Mouse (Mus musculus) cortical plate, adult 2 months (tissue): Measurements from ENCODE around the gene Tsc1. TPM values are rescaled to one million over a fixed set of nuclear protein-coding genes. Genes with fewer than 3 reads are reported as not detected.

Experiments used
- H3K27ac ChIP-seq: fragments of 200-500 bp; 2 replicates; pipeline ENCODE4 v1.5.1; 2012; ENCODE audit warnings: low read length, control low read depth, inconsistent platforms; ENCODE audit not compliant: insufficient read depth
- H3K4me1 ChIP-seq: fragments of 200-500 bp; 2 replicates; pipeline ENCODE4 v1.6.1; 2011; ENCODE audit warnings: low read length; ENCODE audit not compliant: control insufficient read depth, insufficient read depth
- H3K4me3 ChIP-seq: fragments of 200-500 bp; 2 replicates; pipeline ENCODE4 v1.5.1; 2011; ENCODE audit warnings: mild to moderate bottlenecking, low read length, control low read depth; ENCODE audit not compliant: insufficient read depth
- CTCF ChIP-seq: fragments of 200-500 bp; IDR thresholded peaks from 2 replicates; pipeline ENCODE4 v1.5.1; 2011; ENCODE audit warnings: mild to moderate bottlenecking, control low read depth, low read length; ENCODE audit not compliant: insufficient read depth; ENCODE audit errors: extremely low read depth
- POLR2A ChIP-seq: fragments of 200-500 bp; IDR thresholded peaks from 2 replicates; pipeline ENCODE4 v1.6.1; 2011; ENCODE audit warnings: mild to moderate bottlenecking, low read length, control low read depth; ENCODE audit not compliant: insufficient read depth; ENCODE audit errors: extremely low read depth
- polyA plus RNA-seq: library from polyadenylated mRNA; depleted of rRNA; stranded (reverse); fragments of >200 nt; gene quantifications from 2 replicates; pipeline ENCODE4 v1.2.3, GENCODE M21; 2012

The Tsc1 gene
- polyA plus RNA-seq, 1 experiment, result 36.1 TPM

DNA sequence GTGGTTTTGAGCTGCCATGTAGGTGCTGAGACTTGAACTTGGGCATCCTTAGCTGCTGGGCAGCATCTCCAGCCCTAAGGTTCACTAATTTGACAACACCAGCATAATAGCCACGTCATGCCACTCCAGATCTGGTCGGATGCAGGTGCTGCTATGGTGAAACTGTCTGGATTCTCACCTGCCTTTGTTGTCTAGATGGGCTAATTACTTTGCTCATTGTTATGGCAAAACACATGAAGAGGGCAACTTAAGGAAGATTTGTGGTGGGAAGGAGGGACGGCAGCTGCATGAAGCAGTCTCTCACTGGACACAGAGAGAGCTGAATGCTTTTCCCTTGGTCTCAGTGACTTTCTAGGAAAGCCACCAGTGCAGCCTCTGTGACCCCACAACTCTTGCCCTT is 15.0 kb upstream of the Tsc1 start:
- no peaks in the 10 kb centered on the region for H3K4me1 ChIP-seq
- no peak for TF ChIP-seq POLR2A
- TF ChIP-seq CTCF, result no peak

DNA sequence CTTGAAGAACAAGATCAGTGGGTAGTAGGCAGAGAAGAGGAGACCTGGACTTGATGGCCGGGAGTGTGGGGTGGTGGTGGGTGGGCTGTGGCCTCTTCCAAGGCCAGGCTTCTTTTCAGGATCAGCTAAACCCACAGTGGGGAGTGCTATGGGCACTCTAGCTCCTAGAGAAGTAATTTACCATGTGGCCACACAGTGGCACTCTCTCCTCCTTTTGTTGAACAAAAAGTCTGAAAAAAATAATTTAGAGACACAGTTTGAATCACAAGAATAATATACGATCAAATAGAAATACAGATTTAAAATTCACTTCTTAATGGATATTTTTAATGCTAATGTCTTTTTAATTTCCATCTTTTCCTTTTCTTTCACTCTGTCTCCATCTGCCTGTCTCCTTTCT is 13.0 kb upstream of the Tsc1 start:
- no peak for TF ChIP-seq POLR2A
- TF ChIP-seq CTCF, result peak; percentile 24; the same call in 1 of the 2 replicates
- H3K27ac ChIP-seq, result no peak overlapping the region
- no peaks in the 10 kb centered on the region for H3K4me1 ChIP-seq
- H3K4me3 ChIP-seq, result no peak overlapping the region

More for the DNA sequence above, 15.0 kb upstream of the Tsc1 start:
- Histone ChIP-seq H3K27ac (no peak overlapping the region), H3K4me3 (no peak overlapping the region)

DNA sequence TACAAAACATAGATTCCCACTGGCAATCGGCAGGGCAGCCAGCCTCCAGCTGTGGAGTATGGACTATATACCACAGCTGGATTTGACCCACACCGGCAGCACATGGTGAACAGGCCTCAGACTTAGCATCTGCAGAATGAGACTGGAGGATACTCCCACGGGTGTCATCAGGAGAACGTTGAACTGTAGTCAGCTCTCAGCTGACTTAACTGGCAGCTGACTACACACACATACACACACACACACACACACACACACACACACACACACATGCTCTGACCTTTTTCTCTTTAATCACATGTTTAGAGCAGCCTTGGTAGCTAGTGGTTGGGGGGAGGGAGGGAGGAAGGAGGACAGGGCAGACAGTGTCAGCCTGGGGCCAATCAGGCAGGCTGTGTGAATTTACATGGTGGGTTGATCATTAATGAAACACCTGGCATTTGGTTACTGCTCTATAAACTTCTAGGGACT is 11.1 kb upstream of the Tsc1 start:
- Histone ChIP-seq H3K4me1 (no peaks in the 10 kb centered on the region), H3K4me3 (no peak overlapping the region), H3K27ac (no peak overlapping the region)
- no peak for TF ChIP-seq POLR2A
- no peak for TF ChIP-seq CTCF

DNA sequence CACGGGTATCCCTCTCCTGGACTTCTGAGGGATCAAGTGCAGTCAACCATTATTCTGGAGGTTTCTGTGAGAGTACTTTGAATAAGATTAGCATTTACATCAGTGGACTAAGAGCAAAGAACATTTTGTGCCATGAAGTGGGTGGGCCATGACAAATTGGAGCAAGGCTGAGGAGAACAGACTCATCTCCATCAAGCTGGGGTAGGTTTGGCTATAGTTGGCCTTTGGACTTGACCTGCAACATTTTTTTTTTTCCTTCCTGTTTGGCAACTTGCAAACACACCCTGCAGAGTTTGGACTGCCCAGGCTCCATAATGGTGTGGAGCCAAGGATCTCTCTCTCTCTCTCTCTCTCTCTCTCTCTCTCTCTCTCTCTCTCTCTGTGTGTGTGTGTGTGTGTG is 8.4 kb upstream of the Tsc1 start:
- Histone ChIP-seq H3K27ac (no peak overlapping the region), H3K4me1 (no peaks in the 10 kb centered on the region), H3K4me3 (no peak overlapping the region)
- TF ChIP-seq CTCF, result no peak
- TF ChIP-seq POLR2A, result no peak

DNA sequence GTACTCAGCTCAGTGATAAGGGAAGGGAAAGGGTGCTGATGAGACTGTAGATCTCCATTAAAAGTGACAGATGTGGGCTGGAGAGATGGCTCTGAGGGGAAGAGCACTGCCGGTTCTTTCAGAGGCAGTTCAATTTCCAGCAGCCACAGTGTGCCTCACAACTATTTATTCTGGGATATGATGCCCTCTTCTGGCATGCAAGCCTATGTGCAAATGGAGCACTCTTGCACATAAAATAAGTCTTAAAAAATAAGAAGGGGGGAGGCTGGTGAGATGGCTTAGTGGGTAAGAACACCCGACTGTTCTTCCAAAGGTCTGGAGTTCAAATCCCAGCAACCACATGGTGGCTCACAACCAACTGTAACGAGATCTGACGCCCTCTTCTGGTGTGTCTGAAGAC is 7.9 kb upstream of the Tsc1 start:
- TF ChIP-seq CTCF (no peak), POLR2A (no peak)
- Histone ChIP-seq H3K4me1 (no peaks in the 10 kb centered on the region), H3K4me3 (no peak overlapping the region), H3K27ac (no peak overlapping the region)

DNA sequence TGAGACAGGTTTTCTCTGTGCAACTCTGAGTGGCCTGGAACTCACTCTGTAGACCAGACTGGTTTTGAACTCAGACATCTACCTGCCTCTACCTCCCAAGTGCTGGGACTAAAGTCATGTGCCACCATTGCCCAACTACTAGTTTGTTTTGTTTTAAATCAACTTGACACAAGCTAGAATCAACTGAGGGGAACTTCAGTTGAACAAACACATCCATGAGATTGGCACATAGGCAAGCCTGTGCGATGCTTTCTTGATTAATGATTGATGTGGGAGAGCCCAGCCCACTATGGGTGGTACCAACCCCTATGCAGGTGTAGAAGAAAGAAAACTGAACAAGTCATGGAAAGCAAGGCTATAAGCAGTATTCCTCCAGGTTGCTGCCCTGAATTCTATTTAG is 5.8 kb upstream of the Tsc1 start:
- H3K4me1 ChIP-seq, result no peaks in the 10 kb centered on the region
- no peak overlapping the region for H3K27ac ChIP-seq
- TF ChIP-seq POLR2A, result no peak
- no peak for TF ChIP-seq CTCF
- no peak overlapping the region for H3K4me3 ChIP-seq

DNA sequence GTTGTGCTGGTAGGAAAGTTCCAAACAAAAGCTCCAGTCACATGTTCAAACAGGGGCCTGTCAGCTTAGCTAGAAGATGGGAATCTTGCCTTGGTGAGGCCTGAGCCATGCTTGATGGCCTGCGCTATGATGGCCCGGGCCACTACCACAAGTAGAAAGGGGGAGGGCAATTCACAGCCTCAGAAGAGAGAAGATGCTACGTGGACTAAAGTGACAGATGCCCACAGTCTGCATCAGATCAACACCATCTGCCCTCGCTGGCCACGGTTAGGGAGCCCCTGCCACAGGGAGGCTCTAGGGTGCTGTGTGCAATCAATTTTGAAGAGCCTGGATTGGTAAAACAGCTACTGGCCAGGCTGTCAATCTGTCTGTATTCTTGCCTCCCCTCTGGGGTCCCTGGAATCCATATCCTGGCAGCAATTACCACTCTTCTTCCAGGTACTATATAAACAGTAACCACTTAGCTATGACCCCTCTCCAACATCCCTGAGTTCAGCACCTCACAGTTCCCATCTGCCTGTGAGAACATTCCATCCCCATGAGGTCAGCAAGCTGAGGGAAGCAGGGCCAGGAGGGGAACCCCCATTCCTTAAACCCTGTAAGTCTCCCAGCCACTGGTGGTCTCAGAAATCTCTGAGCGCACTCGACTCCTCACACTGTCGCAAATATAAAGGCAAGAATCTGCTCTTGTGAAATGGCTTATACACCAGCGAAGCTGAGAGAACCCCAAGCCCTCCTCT is 3.8 kb upstream of the Tsc1 start:
- H3K27ac ChIP-seq, result no peak overlapping the region
- no peaks in the 10 kb centered on the region; the same call in 1 of the 2 replicates for H3K4me1 ChIP-seq
- TF ChIP-seq CTCF, result no peak
- no peak overlapping the region for H3K4me3 ChIP-seq

DNA sequence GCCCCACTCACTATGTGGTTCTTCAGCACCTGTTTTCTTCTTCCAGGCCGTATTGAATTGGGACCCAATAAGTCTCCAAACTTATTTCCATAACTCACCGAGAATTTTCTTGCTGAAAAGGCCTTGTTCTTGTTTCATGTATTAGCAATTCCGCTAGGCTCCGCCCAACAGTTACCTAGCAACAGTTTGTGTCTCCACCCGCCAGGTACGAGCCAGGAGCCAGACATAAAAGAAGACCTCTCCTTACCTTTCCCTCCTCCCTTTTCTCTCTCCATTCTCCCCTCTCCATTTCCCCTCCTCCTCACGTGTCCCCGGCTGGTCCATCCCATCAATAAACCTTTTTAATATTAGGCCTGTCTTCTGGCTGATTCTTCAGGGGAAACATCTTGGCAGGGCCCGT is 2.7 kb upstream of the Tsc1 start:
- Histone ChIP-seq H3K4me1 (peaks cover 2% of the 10 kb centered on the region; the same call in 1 of the 2 replicates), H3K4me3 (no peak overlapping the region), H3K27ac (no peak overlapping the region)
- no peak for TF ChIP-seq POLR2A
- no peak for TF ChIP-seq CTCF

DNA sequence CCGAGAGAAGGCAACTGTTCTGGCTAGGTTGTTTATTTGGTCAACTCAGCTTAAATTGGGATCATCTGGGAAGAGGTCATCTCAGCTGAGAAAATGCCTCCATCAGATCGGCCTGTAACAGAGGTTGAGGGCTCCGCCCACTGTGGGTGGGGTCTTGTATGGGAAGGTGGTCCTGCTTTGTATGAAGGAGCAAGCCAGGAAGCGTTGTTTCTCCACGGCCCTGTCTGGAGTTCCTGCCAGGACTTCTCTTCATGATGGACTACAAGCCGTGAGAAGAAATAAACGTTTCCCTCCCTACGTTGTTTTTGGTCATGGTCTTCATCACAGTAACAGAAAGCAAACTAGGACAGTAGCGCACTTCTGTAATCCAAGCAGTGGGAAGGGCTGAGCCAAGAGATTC is 2.1 kb upstream of the Tsc1 start:
- TF ChIP-seq POLR2A, result no peak
- no peak for TF ChIP-seq CTCF
- H3K4me3 ChIP-seq, result no peak overlapping the region
- no peak overlapping the region for H3K27ac ChIP-seq
- H3K4me1 ChIP-seq, result peaks cover 2% of the 10 kb centered on the region; the same call in 1 of the 2 replicates

DNA sequence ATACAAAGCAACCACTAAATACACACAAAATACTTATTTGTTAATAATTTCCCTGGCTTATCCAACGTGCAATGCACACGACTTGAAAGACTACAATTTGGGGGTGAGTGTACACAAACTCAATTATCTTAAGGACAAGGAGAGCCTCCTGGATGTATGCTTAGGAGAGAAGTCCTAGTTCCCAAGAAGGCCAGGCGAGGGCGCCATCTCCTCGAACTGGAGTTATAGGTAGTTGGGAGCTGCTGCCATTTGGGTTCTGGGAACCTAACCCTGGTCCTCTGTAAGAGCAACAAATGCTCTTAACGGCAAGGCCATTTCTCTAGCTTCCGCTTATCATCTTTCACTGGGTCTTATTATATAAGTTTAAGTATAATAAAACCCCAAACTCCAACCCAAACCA is 1.2 kb upstream of the Tsc1 start:
- Histone ChIP-seq H3K27ac (no peak overlapping the region), H3K4me1 (peaks cover 2% of the 10 kb centered on the region; the same call in 1 of the 2 replicates), H3K4me3 (no peak overlapping the region)
- no peak for TF ChIP-seq CTCF
- TF ChIP-seq POLR2A, result no peak
